Mouse (Mus musculus): ENCODE data around the gene Prss35.
A peak's percentile ranks its signal among the peaks of the same experiment; 100 is the strongest.

Prss35 gene

GRCm38 (mm10) chr9:86798686-86799085 lies 55.2 kb downstream of the Prss35 start:
- DNase-seq (ENCODE audit: low read depth, low spot score), result peak; percentile 80

- no peak for DNase-seq (ENCODE audit: low read depth, low spot score)
Measured at GRCm38 (mm10) chr9:86799099-86799498, 55.6 kb downstream of the Prss35 start.

GRCm38 (mm10) chr9:86800600-86801163 lies 57.2 kb downstream of the Prss35 start:
- peak; percentile 57 for DNase-seq (ENCODE audit: low read depth, low spot score)

Data from ES-CJ7 (cell line).